Mouse (Mus musculus): ENCODE results near the gene Gm17535. TPM values are rescaled to one million over a fixed set of nuclear protein-coding genes. Genes with fewer than 3 reads are reported as not detected.
"Not testable (repeated sequence)": the region's sequence is repeated elsewhere in the genome, so short reads cannot be mapped to it uniquely, and the experiment has no call there.

Gm17535 gene
- total RNA-seq, 2 experiments from 2014 or later: not detected

DNA sequence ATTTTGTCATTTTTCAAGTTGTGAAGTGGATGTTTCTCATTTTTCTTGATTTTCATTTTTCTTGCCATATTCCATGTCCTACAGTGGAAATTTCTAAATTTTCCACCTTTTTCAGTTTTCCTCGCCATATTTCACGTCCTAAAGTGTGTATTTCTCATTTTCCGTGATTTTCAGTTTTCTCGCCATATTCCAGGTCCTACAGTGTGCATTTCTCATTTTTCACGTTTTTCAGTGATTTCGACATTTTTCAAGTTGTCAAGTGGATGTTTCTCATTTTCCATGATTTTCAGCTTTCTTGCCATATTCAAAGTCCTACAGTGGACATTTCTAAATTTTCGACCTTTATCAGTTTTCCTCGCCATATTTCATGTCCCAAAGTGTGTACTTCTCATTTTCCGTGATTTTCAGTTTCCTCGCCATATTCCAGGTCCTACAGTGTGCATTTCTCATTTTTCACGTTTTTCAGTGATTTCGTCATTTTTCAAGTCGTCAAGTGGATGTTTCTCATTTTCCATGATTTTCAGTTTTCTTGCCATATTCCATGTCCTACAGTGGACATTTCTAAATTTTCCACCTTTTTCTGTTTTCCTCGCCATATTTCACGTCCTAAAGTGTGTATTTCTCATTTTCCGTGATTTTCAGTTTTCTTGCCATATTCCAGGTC, 10.3 kb upstream of the Gm17535 start:
- not testable (repeated sequence) for ATAC-seq (ENCODE audit: poor library complexity, severe bottlenecking)

- ATAC-seq (ENCODE audit: poor library complexity, severe bottlenecking): not testable (repeated sequence)
Measured at GRCm38 (mm10) chr9:3024912-3025467, 9.4 kb upstream of the Gm17535 start, which contains the start of gene Gm10717. Gene Gm10717, plus strand, starts transcription at chr9:3025417.

DNA sequence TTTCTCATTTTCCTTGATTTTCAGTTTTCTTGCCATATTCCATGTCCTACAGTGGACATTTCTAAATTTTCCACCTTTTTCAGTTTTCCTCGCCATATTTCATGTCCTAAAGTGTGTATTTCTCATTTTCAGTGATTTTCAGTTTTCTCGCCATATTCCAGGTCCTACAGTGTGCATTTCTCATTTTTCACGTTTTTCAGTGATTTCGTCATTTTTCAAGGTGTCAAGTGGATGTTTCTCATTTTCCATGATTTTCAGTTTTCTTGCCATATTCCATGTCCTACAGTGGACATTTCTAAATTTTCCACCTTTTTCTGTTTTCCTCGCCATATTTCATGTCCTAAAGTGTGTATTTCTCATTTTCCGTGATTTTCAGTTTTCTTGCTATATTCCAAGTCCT, 8.7 kb upstream of the Gm17535 start:
- not testable (repeated sequence) for ATAC-seq (ENCODE audit: poor library complexity, severe bottlenecking)

DNA sequence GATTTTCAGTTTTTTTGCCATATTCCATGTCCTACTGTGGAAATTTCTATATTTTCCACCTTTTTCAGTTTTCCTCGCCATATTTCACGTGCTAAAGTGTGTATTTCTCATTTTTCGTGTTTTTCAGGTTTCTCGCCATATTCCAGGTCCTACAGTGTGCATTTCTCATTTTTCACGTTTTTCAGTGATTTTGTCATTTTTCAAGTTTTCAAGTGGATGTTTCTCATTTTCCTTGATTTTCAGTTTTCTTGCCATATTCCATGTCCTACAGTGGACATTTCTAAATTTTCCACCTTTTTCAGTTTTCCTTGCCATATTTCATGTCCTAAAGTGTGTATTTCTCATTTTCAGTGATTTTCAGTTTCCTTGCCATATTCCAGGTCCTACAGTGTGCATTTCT, 8.3 kb upstream of the Gm17535 start:
- not testable (repeated sequence) for ATAC-seq (ENCODE audit: poor library complexity, severe bottlenecking)

DNA sequence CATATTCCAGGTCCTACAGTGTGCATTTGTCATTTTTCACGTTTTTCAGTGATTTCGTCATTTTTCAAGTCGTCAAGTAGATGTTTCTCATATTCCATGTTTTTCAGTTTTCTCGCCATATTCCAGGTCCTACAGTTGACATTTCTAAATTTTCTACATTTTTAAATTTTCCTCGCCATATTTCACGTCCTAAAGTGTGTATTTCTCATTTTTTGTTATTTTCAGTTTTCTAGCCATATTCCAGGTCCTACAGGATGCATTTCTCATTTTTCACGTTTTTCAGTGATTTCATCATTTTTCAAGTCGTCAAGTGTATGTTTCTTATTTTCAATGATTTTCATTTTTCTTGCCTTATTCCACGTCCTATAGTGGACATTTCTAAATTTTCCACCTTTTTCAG, 7.7 kb upstream of the Gm17535 start:
- ATAC-seq (ENCODE audit: poor library complexity, severe bottlenecking): not testable (repeated sequence)

DNA sequence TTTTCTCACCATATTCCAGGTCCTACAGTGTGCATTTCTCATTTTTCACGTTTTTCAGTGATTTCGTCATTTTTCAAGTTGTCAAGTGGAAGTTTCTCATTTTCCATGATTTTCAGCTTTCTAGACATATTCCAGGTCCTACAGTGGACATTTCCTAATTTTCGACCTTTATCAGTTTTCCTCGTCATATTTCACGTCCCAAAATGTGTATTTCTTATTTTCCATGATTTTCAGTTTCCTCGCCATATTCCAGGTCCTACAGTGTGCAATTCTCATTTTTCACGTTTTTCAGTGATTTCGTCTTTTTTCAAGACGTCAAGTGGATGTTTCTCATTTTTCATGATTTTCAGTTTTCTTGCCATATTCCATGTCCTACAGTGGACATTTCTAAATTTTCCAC, 7.2 kb upstream of the Gm17535 start:
- not testable (repeated sequence) for ATAC-seq (ENCODE audit: poor library complexity, severe bottlenecking)

GRCm38 (mm10) chr9:3029276-3030000, 5.0 kb upstream of the Gm17535 start:
- not testable (repeated sequence) for ATAC-seq (ENCODE audit: poor library complexity, severe bottlenecking)

DNA sequence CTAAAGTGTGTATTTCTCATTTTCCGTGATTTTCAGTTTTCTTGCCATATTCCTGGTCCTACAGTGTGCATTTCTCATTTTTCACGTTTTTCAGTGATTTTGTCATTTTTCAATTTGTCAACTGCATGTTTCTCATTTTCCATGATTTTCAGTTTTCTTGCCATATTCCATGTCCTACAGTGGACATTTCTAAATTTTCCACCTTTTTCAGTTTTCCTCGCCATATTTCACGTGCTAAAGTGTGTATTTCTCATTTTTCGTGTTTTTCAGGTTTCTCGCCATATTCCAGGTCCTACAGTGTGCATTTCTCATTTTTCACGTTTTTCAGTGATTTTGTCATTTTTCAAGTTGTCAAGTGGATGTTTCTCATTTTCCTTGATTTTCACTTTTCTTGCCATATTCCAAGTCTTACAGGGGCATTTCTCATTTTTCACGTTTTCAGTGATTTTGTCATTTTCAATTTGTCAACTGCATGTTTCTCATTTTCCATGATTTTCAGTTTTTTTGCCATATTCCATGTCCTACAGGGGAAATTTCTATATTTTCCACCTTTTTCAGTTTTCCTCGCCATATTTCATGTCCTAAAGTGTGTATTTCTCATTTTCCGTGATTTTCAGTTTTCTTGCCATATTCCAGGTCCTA, 3.6 kb upstream of the Gm17535 start:
- not testable (repeated sequence) for ATAC-seq (ENCODE audit: poor library complexity, severe bottlenecking)

DNA sequence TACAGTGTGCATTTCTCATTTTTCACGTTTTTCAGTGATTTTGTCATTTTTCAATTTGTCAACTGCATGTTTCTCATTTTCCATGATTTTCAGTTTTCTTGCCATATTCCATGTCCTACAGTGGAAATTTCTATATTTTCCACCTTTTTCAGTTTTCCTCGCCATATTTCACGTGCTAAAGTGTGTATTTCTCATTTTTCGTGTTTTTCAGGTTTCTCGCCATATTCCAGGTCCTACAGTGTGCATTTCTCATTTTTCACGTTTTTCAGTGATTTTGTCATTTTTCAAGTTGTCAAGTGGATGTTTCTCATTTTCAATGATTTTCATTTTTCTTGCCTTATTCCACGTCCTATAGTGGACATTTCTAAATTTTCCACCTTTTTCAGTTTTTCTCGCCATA, 2.2 kb downstream of the Gm17535 start, which contains the start of gene Gm10715:
Gene Gm10715 (plus strand): TSS at position 301 of the 400 bp plus-strand sequence.
- ATAC-seq (ENCODE audit: poor library complexity, severe bottlenecking): not testable (repeated sequence)

- not testable (repeated sequence) for ATAC-seq (ENCODE audit: poor library complexity, severe bottlenecking)
Measured at GRCm38 (mm10) chr9:3038161-3038560, 3.8 kb downstream of the Gm17535 start.

Other genes with a start within 250 kb of the Gm17535 start
- gene Gm10722, start 33.7 kb upstream of the Gm17535 start, total RNA-seq (2015): 0.36 TPM in 1 of 2 replicates, not detected in the other
- gene Gm10722, start 33.7 kb upstream of the Gm17535 start, total RNA-seq (2017): not detected in 2 replicates
- 0.38 TPM in 1 of 2 replicates, not detected in the other for gene Gm11168, start 31.3 kb upstream of the Gm17535 start, total RNA-seq (2015)
- not detected in 2 replicates for gene Gm11168, start 31.3 kb upstream of the Gm17535 start, total RNA-seq (2017)
- 0.60 TPM in 1 of 2 replicates, not detected in the other for gene Gm10721, start 21.5 kb upstream of the Gm17535 start, total RNA-seq (2015)
- gene Gm10721, start 21.5 kb upstream of the Gm17535 start, total RNA-seq (2017): not detected in 2 replicates
- 1.4 TPM in 1 of 2 replicates, not detected in the other for gene Gm10720, start 18.9 kb upstream of the Gm17535 start, total RNA-seq (2015)
- gene Gm10720, start 18.9 kb upstream of the Gm17535 start, total RNA-seq (2017): not detected in 2 replicates
- 2.0 TPM in 1 of 2 replicates, not detected in the other for gene Gm10719, start 17.2 kb upstream of the Gm17535 start, total RNA-seq (2015)
- gene Gm10719, start 17.2 kb upstream of the Gm17535 start, total RNA-seq (2017): not detected in 2 replicates
- 3.7 TPM in 1 of 2 replicates, not detected in the other for gene Gm10718, start 11.1 kb upstream of the Gm17535 start, total RNA-seq (2015)
- gene Gm10718, start 11.1 kb upstream of the Gm17535 start, total RNA-seq (2017): 1.1 TPM in 1 of 2 replicates, not detected in the other
- 0.27 TPM in 1 of 2 replicates, not detected in the other for gene Gm10717, start 9.2 kb upstream of the Gm17535 start, total RNA-seq (2015)
- 0.44 and 0.89 TPM in 2 replicates for gene Gm10717, start 9.2 kb upstream of the Gm17535 start, total RNA-seq (2017)
- not detected in 2 replicates for gene Gm10715, start 2.3 kb downstream of the Gm17535 start, total RNA-seq (2015)
- not detected in 2 replicates for gene Gm10715, start 2.3 kb downstream of the Gm17535 start, total RNA-seq (2017)